Mouse (Mus musculus): ENCODE results near the gene Kdm4a.
A peak's percentile ranks its signal among the peaks of the same experiment; 100 is the strongest.

Kdm4a gene

GRCm38 (mm10) chr4:118116098-118116497 lies 63.7 kb downstream of the Kdm4a start:
- no peak for DNase-seq (ENCODE audit: low spot score)

DNA sequence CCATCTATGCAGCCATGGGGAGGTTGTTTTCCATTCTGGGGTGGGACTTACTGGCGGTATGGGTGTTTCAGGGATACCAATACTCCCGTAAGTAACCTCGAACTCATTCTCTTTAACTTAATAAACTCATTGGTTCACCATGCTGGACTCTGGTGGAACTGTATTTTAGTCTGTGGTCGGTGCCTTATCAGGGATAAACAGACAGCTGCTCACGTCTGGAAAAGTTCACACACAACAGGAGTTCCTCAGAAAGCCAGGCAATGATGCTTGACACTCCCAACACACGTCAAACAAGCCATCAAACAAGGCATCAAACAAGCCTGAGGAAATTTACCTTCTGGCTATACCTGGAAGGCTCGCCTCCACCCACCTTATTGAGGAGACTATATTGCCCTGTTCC lies 64.7 kb downstream of the Kdm4a start:
- DNase-seq (ENCODE audit: low spot score), result no peak

DNA sequence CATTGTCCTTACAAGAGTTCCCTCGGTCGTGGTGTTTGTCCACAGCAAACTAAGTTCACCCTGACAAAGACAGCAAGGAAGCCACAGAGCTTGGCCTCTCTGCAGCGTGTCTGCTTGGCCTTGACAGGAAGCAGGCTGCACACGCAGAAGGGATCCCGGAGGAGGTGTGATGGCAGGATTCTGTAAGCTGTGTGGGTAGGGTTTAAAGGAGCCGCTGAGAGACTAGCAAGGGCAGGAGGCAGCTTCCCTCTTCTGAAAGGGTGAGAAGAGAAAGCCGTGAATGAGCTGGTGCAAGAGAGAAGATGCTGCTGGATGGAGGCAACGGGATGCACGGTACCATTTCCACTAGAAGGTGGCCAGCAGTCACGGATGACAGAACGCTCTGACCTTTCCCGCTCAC lies 67.2 kb downstream of the Kdm4a start:
- no peak for DNase-seq (ENCODE audit: low spot score)

DNA sequence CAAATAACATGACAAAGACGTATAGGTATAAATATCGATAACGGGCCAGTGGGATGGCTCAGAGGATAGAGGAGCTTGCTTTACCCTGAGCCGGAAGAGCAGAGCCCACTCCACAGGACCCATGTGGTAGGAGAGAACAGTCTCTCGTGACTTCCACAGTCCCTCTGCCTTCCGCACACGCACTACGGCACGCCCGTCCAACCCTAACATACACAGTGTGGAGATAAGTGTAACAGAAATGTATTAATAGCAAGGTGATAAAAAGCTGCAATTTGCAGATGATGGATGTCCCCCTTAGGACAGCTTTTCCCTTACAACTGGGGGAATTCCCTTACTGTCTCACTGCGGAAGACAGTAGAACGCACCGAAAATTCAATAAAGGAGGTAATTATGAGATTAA lies 70.2 kb downstream of the Kdm4a start:
- DNase-seq (ENCODE audit: low spot score), result no peak

DNA sequence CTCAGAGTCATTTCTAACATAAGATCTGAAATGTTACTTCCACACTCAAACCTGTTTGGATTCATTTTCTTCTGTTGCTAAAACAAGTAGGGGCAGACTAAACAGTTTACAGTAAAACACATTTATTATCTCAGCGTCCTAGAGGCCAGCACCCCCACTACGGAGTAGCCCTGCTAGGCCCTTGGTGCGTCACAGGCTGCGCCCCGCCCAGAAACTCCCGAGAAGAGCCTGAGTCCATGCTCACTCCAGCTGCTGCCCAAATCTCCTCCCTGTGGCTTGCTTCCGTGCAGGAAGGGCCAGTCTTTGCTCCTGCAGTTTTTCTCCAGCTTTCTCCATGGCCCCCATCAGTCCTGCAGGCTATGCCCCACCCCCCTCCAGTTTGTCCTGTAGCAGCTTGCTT lies 71.1 kb downstream of the Kdm4a start:
- no peak for DNase-seq (ENCODE audit: low spot score)

DNA sequence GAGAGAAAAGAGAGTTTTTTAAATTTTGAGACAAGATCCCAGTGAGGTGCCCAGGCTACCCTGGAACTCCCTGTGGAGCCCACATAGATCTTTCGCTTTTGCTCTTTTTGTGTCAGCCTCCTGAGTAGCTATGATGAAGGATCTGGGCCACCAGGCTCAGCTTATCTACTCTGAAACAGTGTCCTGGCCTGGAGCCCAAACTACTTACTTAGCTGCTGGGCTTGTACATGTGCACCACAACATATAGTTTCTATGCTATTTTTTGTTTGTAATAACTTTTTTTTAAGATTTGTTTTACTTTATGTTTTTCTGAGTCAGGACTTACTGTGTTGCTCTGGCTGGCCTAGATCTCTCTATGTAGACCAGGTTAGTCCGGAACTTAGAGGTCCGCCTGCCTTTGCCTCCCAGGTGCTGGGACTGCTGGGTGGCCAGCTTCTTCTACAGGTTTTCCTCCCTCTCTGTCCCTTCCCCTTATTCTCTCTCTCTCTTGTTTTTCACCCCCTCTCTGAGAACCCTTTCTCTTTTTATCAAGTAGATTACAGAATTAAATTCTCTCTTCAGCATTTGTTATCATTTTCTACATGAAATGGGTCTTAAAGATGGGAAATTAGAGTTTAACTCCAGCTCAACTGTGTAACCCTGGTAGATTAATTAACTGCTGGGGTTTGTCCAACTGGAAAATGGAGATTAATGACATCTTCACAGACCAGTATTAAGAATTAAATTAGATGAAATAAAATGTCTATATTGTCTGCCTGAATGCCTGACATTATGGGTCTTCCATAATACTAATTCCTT lies 74.4 kb downstream of the Kdm4a start:
- DNase-seq (ENCODE audit: low spot score), result no peak

DNA sequence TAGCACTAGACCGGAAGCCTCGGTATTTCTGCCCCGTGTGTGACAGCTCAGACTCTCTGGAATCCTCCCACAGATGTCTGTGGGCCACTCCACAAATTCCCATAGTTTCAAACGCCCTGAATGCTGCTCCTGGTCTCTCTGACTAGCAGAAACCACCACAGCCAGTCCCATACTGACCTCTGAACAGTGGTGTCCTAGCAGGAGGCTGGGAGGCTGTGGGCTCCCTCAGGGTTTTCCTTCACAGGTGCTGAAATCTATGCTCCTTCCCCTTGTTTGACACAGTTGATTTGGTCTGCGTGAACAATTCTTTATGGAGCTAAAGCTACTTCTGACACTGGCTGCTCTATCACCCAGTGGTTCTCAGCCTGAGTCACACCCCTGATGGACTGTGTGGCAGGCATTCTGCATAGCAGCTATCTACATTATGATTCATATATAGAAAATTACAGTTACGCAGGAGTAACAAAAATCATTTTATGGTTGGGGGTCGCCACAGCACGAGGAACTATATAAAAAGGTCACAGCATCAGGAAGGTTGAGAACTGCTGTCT lies 76.5 kb downstream of the Kdm4a start:
- DNase-seq (ENCODE audit: low spot score), result no peak

GRCm38 (mm10) chr4:118101497-118101896 lies 78.3 kb downstream of the Kdm4a start:
- DNase-seq (ENCODE audit: low spot score), result no peak

GRCm38 (mm10) chr4:118099637-118100364 lies 80.0 kb downstream of the Kdm4a start:
- DNase-seq (ENCODE audit: low spot score), result no peak

DNA sequence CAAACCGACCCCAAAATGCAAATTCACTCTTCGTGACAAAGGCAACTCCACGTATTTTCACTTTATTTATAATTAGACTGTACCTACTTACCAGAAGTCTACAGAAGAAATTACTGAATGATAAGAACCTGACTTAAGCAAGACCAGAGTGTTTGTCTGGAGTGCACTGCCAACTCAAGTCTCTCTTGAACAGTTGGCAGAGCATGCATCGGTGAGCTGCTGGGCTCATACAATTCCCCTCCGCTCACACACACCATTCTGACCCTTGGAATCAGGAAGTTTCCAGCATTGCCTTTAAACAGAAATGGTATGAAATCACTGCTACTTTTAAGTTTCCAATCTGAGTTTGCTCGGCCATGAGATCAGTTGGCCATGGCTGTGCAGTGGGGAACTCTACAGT lies 81.3 kb downstream of the Kdm4a start:
- peak; percentile 67 for DNase-seq (ENCODE audit: low spot score)

DNA sequence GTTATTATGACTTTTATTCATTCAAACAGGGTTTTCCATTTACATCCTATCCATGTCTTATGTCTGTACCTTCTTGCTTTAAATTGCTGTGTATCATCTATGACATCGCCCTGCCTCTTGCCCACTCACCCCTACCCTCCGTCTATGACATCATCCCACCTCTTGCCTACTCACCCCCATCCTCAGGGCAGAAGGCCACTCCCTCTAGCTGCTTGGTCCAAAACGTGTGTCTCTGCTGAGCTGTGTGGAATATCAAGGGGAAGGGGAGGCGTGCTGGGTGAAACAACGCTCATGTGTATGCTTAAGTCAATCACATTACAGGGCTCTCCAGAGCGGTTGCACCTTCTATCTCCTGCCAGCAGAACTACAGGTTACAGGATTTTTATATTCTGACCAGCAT lies 83.8 kb downstream of the Kdm4a start:
- DNase-seq (ENCODE audit: low spot score), result no peak

- no peak for DNase-seq (ENCODE audit: low spot score)
Measured at GRCm38 (mm10) chr4:118092784-118093457, 86.9 kb downstream of the Kdm4a start.

DNA sequence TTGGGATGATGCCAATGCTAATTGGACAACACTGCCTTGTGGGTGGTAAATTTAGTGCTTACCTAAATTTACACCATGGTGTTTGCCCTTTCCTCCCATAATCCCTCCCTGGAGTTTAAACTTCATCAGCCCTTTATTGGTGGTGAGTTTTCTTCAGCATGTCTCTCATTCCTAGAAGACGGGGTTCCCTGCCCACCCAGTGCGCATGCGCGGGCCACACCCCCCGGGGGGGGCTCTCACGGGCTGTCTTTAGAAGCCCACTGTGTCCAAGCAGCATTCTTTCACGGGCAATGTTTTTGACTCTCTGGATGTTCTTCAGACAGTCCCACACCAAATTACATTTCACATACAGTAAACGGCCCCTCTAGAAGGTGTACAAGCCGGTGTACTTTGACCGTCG lies 89.4 kb downstream of the Kdm4a start:
- no peak for DNase-seq (ENCODE audit: low spot score)

GRCm38 (mm10) chr4:118089939-118090338 lies 89.9 kb downstream of the Kdm4a start:
- peak; percentile 49 for DNase-seq (ENCODE audit: low spot score)

GRCm38 (mm10) chr4:118088771-118089170 lies 91.1 kb downstream of the Kdm4a start:
- no peak for DNase-seq (ENCODE audit: low spot score)
